Mouse (Mus musculus) c-Kit-positive CD71-positive TER-119-positive erythroid progenitor cells, embryonic 14.5 days (primary cell): ENCODE results near the gene Sema6d.

Experiments used
- DNase-seq: peaks from one replicate; pipeline ENCODE4 v3.0.0-alpha.2; 2013; ENCODE audit warnings: low spot score

Gene Sema6d

GRCm38 (mm10) chr2:124089813-124090230 lies at the start of gene Sema6d:
Gene Sema6d, plus strand, starts transcription at chr2:124089969.
- no peak for DNase-seq

- no peak for DNase-seq
Observed at GRCm38 (mm10) chr2:124059910-124060309, 29.9 kb upstream of the Sema6d start.

- DNase-seq, result no peak
Observed at GRCm38 (mm10) chr2:124068380-124068779, 21.4 kb upstream of the Sema6d start.

GRCm38 (mm10) chr2:124070664-124071063 lies 19.1 kb upstream of the Sema6d start:
- DNase-seq, result no peak

GRCm38 (mm10) chr2:124071380-124071779 lies 18.4 kb upstream of the Sema6d start:
- DNase-seq, result no peak

- DNase-seq, result no peak
Observed at GRCm38 (mm10) chr2:124090231-124091141, 717 bp downstream of the Sema6d start.

- no peak for DNase-seq
Observed at GRCm38 (mm10) chr2:124099697-124100096, 9.9 kb downstream of the Sema6d start.

- DNase-seq, result no peak
Observed at GRCm38 (mm10) chr2:124100486-124101200, 10.9 kb downstream of the Sema6d start.

GRCm38 (mm10) chr2:124101201-124101517 lies 11.4 kb downstream of the Sema6d start:
- DNase-seq, result no peak

GRCm38 (mm10) chr2:124101580-124101979 lies 11.8 kb downstream of the Sema6d start:
- no peak for DNase-seq

- no peak for DNase-seq
Observed at GRCm38 (mm10) chr2:124103277-124103676, 13.5 kb downstream of the Sema6d start.

GRCm38 (mm10) chr2:124118469-124119243 lies 28.9 kb downstream of the Sema6d start:
- DNase-seq, result no peak

- DNase-seq, result no peak
Observed at GRCm38 (mm10) chr2:124120355-124120754, 30.6 kb downstream of the Sema6d start.

- no peak for DNase-seq
Observed at GRCm38 (mm10) chr2:124121539-124121938, 31.8 kb downstream of the Sema6d start.

- DNase-seq, result no peak
Observed at GRCm38 (mm10) chr2:124125504-124125903, 35.7 kb downstream of the Sema6d start.

GRCm38 (mm10) chr2:124126853-124127252 lies 37.1 kb downstream of the Sema6d start:
- no peak for DNase-seq

GRCm38 (mm10) chr2:124130876-124131275 lies 41.1 kb downstream of the Sema6d start:
- no peak for DNase-seq

- DNase-seq, result no peak
Observed at GRCm38 (mm10) chr2:124141510-124142044, 51.8 kb downstream of the Sema6d start.

- DNase-seq, result no peak
Observed at GRCm38 (mm10) chr2:124145528-124145927, 55.8 kb downstream of the Sema6d start.

GRCm38 (mm10) chr2:124158158-124158557 lies 68.4 kb downstream of the Sema6d start:
- no peak for DNase-seq

GRCm38 (mm10) chr2:124162001-124162599 lies 72.3 kb downstream of the Sema6d start:
- no peak for DNase-seq

GRCm38 (mm10) chr2:124168411-124168810 lies 78.6 kb downstream of the Sema6d start:
- no peak for DNase-seq
